Mouse (Mus musculus): ENCODE data around the gene Ppp1r1c. TPM values are rescaled to one million over a fixed set of nuclear protein-coding genes. Genes with fewer than 3 reads are reported as not detected.

The Ppp1r1c gene
- under 1 TPM in 1 of 2 experiments, not detected in 1; 0.85 TPM for total RNA-seq (2021)
- long read RNA-seq, experiment 1 = 0 reads
- long read RNA-seq, experiment 2 = 0 reads

DNA sequence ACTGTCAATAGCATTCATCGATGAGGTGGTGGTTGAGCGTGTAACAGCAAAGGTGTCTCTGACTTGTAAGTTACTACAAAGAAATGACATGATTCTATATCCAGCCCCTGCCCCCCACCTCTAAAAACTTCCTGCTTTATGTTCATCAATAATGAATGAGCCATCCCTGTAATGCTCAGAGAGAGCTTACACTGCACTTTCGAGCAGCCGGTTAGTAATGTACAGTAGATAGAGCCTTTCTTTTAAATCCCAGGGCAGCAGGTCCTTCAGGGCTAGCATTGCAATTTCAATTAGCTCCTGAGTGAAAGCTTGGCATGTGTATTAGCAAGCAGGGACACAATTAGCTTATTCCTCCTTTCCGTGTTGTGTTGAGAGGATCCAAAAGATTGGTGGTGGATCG, at the start of gene Ppp1r1c:
TSS of gene Ppp1r1c (plus strand) at position 206 of the 400 bp plus-strand sequence.
- no peak for DNase-seq (ENCODE audit: low spot score in 2 of 2)

- DNase-seq (ENCODE audit: low spot score in 2 of 2) = no peak
Measured at GRCm38 (mm10) chr2:79660417-79661185, 47.0 kb upstream of the Ppp1r1c start.

- no peak for DNase-seq (ENCODE audit: low spot score in 2 of 2)
Measured at GRCm38 (mm10) chr2:79661486-79662104, 46.0 kb upstream of the Ppp1r1c start.

DNA sequence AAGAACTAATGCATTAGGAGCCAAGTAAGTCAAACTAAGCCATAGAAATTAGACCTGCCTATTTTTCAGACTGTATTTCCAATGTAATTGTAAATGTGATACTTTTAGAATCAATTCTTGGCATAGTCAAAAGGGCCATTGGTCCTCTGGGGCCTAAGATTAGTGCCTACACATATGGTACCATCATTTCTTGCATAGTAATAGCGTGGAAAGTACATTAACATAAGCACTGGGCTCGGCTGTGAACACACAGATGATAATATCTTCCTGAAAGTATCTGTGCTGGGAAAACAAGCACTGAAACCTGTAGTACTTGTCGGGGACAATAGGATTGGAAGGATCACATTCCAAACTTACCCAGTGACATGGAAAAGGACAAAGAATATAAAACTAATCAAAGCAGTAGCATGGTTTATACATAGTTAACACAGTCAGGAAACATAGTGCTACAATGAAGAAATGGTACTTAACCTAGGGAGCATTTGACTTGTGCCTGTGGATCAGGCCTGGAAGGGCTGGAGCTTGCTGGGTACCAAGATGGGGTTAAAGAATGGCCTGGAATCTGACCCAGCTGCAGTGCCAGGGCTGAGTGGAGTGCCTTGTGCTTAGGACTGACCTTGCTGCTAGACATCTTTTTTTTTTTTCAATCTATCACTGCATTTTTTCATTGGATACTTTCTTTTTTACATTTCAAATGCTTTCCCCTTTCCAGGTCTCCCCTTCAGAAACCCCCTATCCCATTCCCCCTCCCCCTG, 42.9 kb upstream of the Ppp1r1c start:
- no peak for DNase-seq (ENCODE audit: low spot score in 2 of 2)

DNA sequence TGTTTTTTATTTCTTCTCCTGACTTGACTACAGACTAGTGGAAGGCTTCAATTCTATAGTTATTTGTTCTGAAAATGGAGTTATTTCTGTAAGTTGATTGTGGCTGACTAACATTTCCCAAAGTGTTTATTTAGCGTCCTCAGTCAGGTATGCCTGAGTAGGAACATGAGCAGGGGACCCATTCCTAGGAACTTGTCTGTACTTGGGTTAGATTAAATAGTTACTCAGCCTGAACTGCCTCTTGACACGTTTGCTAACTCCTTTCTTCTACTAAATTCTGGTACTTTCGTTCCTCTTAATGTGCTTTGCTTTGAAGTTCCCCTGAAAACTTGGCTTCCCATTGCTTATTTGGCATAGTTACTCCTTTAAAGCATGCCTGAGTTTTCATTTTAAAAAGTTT, 42.1 kb upstream of the Ppp1r1c start:
- DNase-seq (ENCODE audit: low spot score in 2 of 2) = no peak

GRCm38 (mm10) chr2:79675266-79675665, 32.3 kb upstream of the Ppp1r1c start:
- no peak for DNase-seq (ENCODE audit: low spot score in 2 of 2)

GRCm38 (mm10) chr2:79677663-79678257, 29.8 kb upstream of the Ppp1r1c start:
- DNase-seq (ENCODE audit: low spot score in 2 of 2) = no peak

GRCm38 (mm10) chr2:79681672-79682071, 25.9 kb upstream of the Ppp1r1c start:
- DNase-seq (ENCODE audit: low spot score in 2 of 2) = no peak

GRCm38 (mm10) chr2:79683258-79683657, 24.3 kb upstream of the Ppp1r1c start:
- DNase-seq (ENCODE audit: low spot score in 2 of 2) = no peak

GRCm38 (mm10) chr2:79690838-79691237, 16.7 kb upstream of the Ppp1r1c start:
- DNase-seq (ENCODE audit: low spot score in 2 of 2) = no peak

DNA sequence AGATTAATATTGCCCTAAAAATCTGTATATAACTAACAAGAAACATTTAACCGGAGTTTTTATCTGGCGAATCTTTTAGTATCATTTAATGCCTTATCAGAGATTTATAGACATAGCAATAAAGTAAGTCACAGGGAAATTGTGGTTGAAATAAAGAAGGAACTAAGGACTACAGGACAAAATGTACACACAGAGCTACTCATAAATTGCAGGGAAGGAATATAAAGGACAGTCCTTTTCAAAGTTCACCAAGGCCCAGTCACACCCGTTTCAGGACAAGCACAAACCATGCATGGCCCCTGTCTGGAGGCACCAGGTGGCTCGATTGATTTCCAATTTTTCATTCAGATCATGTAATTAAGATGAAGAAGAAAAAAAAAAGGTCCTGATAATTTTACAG, 12.4 kb upstream of the Ppp1r1c start:
- DNase-seq (ENCODE audit: low spot score in 2 of 2) = no peak

DNA sequence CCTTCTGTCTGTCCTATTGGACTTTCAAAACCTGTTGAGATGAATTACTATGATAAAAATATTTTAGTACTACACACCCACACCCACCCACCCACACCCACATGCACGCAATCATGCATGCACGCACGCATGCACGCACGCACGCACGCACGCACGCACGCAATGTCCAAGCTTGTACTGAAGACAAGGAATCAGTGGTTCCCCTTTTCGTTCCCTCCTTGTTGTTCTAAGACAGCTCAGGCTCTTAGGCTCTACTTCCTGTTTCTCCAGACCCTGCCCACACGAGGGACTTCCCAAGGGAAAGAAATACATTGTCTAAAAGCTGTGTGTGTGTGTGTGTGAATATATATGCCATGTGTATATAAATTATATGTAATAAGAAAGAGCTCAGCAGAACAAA, 11.6 kb upstream of the Ppp1r1c start:
- no peak for DNase-seq (ENCODE audit: low spot score in 2 of 2)

- DNase-seq (ENCODE audit: low spot score in 2 of 2) = peak in 1 of 2 experiments; percentile 8
Measured at GRCm38 (mm10) chr2:79696478-79697230, 10.9 kb upstream of the Ppp1r1c start.

- DNase-seq (ENCODE audit: low spot score in 2 of 2) = no peak
Measured at GRCm38 (mm10) chr2:79698166-79698565, 9.4 kb upstream of the Ppp1r1c start.

GRCm38 (mm10) chr2:79704773-79705172, 2.8 kb upstream of the Ppp1r1c start:
- DNase-seq (ENCODE audit: low spot score in 2 of 2) = no peak

DNA sequence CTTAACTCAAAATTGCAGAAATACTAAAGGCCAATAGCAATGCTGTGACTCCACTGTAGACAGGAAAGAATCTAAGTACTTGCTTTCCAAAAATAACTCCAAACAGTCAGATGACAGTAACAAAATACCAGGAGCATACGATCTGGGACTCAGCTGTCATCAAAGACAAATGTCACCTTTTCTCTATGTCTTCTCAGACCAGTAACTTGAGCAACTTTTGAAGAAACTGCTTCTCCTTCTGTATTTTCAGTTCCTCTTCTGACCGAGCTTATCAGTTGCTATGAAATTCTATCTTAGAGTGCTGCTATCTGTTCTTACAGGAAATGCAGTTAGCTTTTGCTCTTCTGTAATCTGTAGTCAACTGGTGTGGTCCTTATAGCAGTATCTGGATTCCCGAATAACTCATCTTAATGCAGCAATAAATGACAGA, 6.1 kb downstream of the Ppp1r1c start:
- no peak for DNase-seq (ENCODE audit: low spot score in 2 of 2)

DNA sequence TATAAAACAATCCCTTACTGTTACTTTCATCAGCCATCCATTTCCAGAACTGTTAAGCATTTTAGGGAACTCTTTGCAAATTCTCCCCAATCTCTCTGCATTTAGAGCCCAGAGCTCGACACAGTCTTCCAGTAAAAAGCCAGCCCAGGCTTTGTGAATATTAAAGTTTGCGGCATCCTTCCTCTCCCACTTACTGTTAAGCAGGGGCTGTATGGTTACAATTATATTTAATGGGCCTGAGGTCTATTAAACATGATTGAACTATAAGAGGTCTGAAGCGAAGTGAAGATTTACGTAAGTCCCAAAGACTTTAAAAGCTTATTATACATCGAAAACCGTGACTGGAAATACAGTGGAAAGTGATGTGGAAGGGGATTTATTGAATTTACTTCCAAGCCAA, 7.2 kb downstream of the Ppp1r1c start:
- DNase-seq (ENCODE audit: low spot score in 2 of 2) = no peak

DNA sequence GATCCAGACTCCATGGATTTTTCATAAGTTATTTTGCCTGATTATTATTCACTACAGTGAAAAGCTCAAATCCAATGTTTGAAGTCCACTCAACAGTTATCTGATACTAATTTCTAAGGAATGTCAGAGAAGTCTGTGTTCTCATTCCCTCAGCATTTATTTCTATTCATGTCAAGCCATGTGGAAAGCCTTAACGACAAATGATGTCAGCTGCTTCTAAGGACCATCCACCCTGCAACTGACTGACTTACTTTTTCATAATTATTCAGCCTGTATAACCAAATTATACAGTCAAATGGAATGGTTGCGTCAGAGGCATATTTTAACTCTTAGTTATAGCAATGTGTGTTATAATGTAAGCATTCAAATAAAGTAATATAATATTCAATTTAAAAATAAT, 8.3 kb downstream of the Ppp1r1c start:
- no peak for DNase-seq (ENCODE audit: low spot score in 2 of 2)

GRCm38 (mm10) chr2:79717846-79718245, 10.3 kb downstream of the Ppp1r1c start:
- no peak for DNase-seq (ENCODE audit: low spot score in 2 of 2)

- DNase-seq (ENCODE audit: low spot score in 2 of 2) = no peak
Measured at GRCm38 (mm10) chr2:79722415-79722814, 14.8 kb downstream of the Ppp1r1c start.

GRCm38 (mm10) chr2:79738958-79739357, 31.4 kb downstream of the Ppp1r1c start:
- no peak for DNase-seq (ENCODE audit: low spot score in 2 of 2)

Data from layer of hippocampus, postnatal 14 days (tissue).